Mouse (Mus musculus) liver, postnatal 0 days (tissue): ENCODE measurements around the gene Csnk2a2. TPM values are rescaled to one million over a fixed set of nuclear protein-coding genes. Genes with fewer than 3 reads are reported as not detected.

Experiments used
- ATAC-seq: fragments of 200-750 bp; cut with Nextera tagmentation; 2 replicates; pipeline ENCODE4 v1.8.0; 2017; ENCODE audit warnings: mild to moderate bottlenecking, moderate library complexity
- DNase-seq: peaks from one replicate; pipeline ENCODE4 v3.0.0-alpha.2; 2016
- H3K27ac ChIP-seq: fragments of 300-500 bp; sonication (generic); 2 replicates; pipeline ENCODE4 v1.5.1; 2014; ENCODE audit warnings: antibody characterized with exemption, moderate library complexity, mild to moderate bottlenecking, low read depth
- H3K27me3 ChIP-seq: fragments of 300-500 bp; sonication (generic); 2 replicates; pipeline ENCODE4 v1.6.1; 2014; ENCODE audit warnings: low read length, control low read depth, mixed read lengths; ENCODE audit not compliant: insufficient read depth
- H3K36me3 ChIP-seq: fragments of 300-500 bp; sonication (generic); replicated peaks from 2 replicates; pipeline ENCODE4 v1.6.1; 2014; ENCODE audit warnings: mild to moderate bottlenecking, control low read depth, low read length, moderate library complexity, mixed read lengths; ENCODE audit not compliant: insufficient read depth
- H3K4me1 ChIP-seq: fragments of 300-500 bp; sonication (generic); 2 replicates; pipeline ENCODE4 v1.6.1; 2014; ENCODE audit warnings: antibody characterized with exemption, mild to moderate bottlenecking, control low read depth; ENCODE audit not compliant: insufficient read depth
- H3K4me2 ChIP-seq: fragments of 300-500 bp; sonication (generic); 2 replicates; pipeline ENCODE4 v1.6.1; 2014; ENCODE audit warnings: low read depth, mild to moderate bottlenecking, low read length, moderate library complexity, mixed read lengths
- H3K4me3 ChIP-seq: fragments of 300-500 bp; sonication (generic); 2 replicates; pipeline ENCODE4 v1.5.1; 2014; ENCODE audit warnings: low read depth, low read length
- H3K9ac ChIP-seq: fragments of 300-500 bp; sonication (generic); replicated peaks from 2 replicates; pipeline ENCODE4 v1.6.1; 2014; ENCODE audit warnings: mild to moderate bottlenecking, moderate library complexity
- H3K9me3 ChIP-seq: fragments of 300-500 bp; sonication (generic); 2 replicates; pipeline ENCODE4 v1.6.1; 2016; ENCODE audit warnings: mild to moderate bottlenecking, control low read depth, low read length, mixed read lengths
- CTCF ChIP-seq: sonication (generic); IDR thresholded peaks from 2 replicates; pipeline ENCODE4 v1.5.1; 2016; ENCODE audit warnings: antibody characterized with exemption, low read depth
- EP300 ChIP-seq: IDR thresholded peaks from 2 replicates; pipeline ENCODE4 v1.6.1; 2016; ENCODE audit warnings: antibody characterized with exemption, low read depth, mild to moderate bottlenecking
- WGBS: fragments of 180-500 bp; shearing (Covaris S2); extraction: QIAGEN DNeasy Blood & Tissue Kit; methylation state at CpG from one replicate; pipeline ENCODE4 v1.1.7; 2014; ENCODE audit not compliant: insufficient replicate concordance; 5-methylcytosine and 5-hydroxymethylcytosine counted together
- polyA plus RNA-seq: library from polyadenylated mRNA; unstranded; fragments of >200 nt; fragmentation: Nextera tagmentation; extraction: Ambion mirVana; gene quantifications from 2 replicates; pipeline ENCODE4 v1.2.1, GENCODE M21; 2015

The Csnk2a2 gene
- 3.8 and 4.7 TPM in 2 replicates for polyA plus RNA-seq

DNA sequence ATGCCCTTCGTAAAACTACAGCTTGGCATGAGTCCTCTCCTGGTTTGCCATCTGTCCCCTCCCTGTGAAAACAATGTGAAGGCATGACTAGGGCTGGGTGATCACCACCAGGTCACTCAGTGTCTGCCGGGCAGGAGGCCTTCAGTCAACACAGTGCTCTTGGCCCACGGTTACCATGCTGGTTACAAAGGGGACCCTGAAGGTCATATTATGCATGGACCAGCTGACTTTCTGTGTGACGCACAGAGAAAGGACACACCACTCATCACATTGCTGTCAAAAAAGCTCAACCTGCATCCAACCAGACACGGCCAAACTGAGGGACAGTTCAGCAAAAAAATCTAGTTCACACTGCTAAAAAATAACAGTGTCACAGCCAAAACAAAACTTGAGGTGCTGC is at the start of gene Csnk2a2:
Csnk2a2 (minus strand) TSS at position 34 of the 400 bp plus-strand sequence.
- no peaks in the 10 kb centered on the region for H3K9me3 ChIP-seq
- 77% methylated on average over 5 of the region's 5 CpGs for WGBS
- H3K9ac ChIP-seq: peak within 1 kb of the TSS; percentile 99
- TF ChIP-seq CTCF: no peak
- no peak for TF ChIP-seq EP300
- H3K36me3 ChIP-seq: peaks cover 13% of the 10 kb centered on the region
- no peaks in the 10 kb centered on the region for H3K27me3 ChIP-seq
- peak within 1 kb of the TSS; percentile 91 for H3K4me3 ChIP-seq
- H3K27ac ChIP-seq: no peak within 1 kb of the TSS
- ATAC-seq (no peak), DNase-seq (no peak)
- H3K4me2 ChIP-seq: peak within 1 kb of the TSS; percentile 73
- H3K4me1 ChIP-seq: peaks cover 12% of the 10 kb centered on the region

DNA sequence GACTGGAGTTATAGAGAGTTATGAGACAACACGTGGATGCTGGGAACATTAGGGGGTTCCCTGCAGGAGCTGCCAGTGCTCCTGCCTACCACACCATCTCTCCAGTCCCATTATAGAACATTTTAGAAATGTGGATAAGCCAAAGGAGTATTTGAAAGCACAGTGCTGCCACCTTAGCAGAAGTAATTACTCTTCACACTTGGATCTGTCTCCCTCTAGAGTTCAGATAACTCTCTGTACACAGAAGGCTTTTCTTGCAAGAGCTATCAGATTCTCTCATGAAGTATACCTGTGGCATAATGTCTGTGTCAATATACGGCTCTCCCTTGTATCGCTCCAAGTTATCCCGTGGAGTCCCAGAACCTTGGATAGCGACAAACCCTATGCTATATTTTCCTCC is 49.6 kb upstream of the Csnk2a2 start:
- no peaks in the 10 kb centered on the region for H3K36me3 ChIP-seq
- no peak for DNase-seq
- no peaks in the 10 kb centered on the region for H3K27me3 ChIP-seq
- no peaks in the 10 kb centered on the region for H3K9me3 ChIP-seq
- no peak for ATAC-seq
- 79% methylated on average over 5 of the region's 5 CpGs for WGBS
- no peak overlapping the region for H3K4me3 ChIP-seq
- H3K9ac ChIP-seq: no peak overlapping the region
- H3K27ac ChIP-seq: no peak overlapping the region
- no peaks in the 10 kb centered on the region for H3K4me1 ChIP-seq
- no peak overlapping the region for H3K4me2 ChIP-seq
- TF ChIP-seq EP300 (no peak), CTCF (no peak)

DNA sequence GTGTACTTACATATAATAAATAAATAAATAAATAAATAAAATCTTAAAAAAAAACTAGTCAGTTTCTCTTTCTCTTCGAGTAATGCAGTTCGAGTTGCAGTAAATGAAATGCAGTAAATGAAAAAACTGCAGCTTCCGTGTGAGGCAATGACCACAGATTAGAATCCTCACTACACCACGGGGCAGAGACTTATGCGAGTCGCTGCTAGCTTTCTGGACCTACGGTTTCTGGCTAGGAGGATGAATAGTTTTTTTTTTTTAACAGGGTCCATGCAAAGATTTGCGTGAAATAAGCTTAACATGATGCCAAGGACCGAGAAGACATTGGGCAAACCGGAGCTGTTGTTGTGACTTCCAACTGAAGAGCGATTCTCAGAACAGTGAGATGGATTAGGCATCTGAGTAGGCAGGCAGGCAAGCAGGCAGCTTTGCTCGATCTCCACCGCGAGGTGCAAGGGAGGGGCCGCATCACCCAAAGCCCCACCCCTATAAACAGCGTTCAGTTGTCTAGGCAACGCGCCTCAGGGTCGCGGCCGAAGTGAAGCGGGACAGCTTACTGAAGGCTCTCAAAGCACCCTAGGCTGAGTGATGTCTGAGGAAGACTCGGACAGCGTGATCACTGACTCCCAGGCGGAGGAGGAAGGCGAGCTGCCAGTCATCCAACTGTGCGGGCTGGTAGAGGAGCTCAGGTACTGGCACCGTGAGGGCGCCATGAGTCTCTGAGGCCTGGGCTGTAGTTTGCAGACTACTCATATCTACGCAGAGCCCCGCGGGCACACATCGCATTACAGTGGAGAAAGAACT is 43.9 kb upstream of the Csnk2a2 start, which contains the start of gene Ccdc113:
Ccdc113 (plus strand) TSS at position 502 of the 804 bp plus-strand sequence.
- Histone ChIP-seq H3K4me2 (peak within 1 kb of the TSS; percentile 69), H3K9me3 (no peaks in the 10 kb centered on the region), H3K36me3 (no peaks in the 10 kb centered on the region), H3K4me1 (peaks cover 5% of the 10 kb centered on the region), H3K27me3 (no peaks in the 10 kb centered on the region), H3K9ac (peak within 1 kb of the TSS; percentile 48), H3K27ac (no peak within 1 kb of the TSS), H3K4me3 (peak within 1 kb of the TSS; percentile 35)
- TF ChIP-seq EP300: no peak
- TF ChIP-seq CTCF: no peak
- 8% methylated on average over 33 of the region's 33 CpGs for WGBS
- ATAC-seq (peak; percentile 54; the same call in 1 of the 2 replicates), DNase-seq (peak; percentile 38)

DNA sequence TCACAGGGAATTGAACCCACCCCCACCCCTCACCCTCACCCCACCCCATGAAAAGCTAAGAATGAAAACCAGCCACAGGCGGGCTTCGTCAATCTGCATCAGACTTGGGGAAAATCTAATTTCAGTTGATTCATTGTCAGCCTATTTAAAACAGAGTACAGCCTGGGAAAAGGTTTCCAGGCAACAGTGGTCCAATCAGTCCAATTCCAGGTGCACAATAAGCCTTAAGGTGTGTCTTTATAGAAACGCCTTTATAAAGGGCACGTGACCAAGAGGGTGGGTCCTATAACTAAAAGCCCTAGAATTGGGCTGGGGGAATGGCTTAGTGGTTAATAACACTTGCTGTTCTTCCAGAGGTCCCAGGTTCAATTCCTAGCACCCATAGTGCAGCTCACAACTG is 42.4 kb upstream of the Csnk2a2 start:
- DNase-seq: no peak
- H3K27ac ChIP-seq: no peak overlapping the region
- WGBS: 65% methylated on average over 4 of the region's 4 CpGs

DNA sequence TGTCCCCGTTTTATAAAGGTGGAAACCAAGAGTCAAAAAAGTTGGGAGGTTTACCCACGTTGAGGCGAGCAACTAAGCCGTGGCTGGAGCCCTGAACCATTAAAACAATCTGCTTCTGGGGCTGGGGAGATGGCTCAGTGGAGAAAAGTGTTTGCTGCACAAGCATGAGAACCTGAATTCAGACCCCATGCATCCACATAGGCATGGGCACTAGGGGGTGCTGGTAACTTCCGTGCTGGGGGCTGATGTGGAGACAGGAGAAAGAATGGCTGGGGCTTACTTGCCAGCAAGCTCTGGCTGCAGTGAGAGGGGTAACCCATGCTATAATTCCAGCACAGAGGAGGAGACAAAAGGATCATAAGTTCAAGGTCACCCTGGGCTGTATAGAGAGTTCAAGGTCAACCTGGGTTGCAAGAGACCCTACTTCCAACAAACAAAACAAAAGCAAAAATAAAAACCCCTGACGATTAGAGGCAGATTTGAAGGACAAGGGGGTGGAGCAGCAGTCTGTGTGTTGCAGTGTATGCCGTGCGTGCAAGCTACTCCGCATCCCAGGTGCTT is 39.0 kb upstream of the Csnk2a2 start:
- TF ChIP-seq CTCF: peak; percentile 19
- no peak for TF ChIP-seq EP300
- 56% methylated on average over 9 of the region's 9 CpGs for WGBS

More for the DNA sequence above, 42.4 kb upstream of the Csnk2a2 start:
- Histone ChIP-seq H3K36me3 (no peaks in the 10 kb centered on the region), H3K4me2 (no peak overlapping the region), H3K27me3 (no peaks in the 10 kb centered on the region), H3K9me3 (no peaks in the 10 kb centered on the region), H3K4me1 (peaks cover 5% of the 10 kb centered on the region), H3K4me3 (no peak overlapping the region), H3K9ac (no peak overlapping the region)
- no peak for ATAC-seq
- TF ChIP-seq CTCF: no peak
- TF ChIP-seq EP300: no peak

DNA sequence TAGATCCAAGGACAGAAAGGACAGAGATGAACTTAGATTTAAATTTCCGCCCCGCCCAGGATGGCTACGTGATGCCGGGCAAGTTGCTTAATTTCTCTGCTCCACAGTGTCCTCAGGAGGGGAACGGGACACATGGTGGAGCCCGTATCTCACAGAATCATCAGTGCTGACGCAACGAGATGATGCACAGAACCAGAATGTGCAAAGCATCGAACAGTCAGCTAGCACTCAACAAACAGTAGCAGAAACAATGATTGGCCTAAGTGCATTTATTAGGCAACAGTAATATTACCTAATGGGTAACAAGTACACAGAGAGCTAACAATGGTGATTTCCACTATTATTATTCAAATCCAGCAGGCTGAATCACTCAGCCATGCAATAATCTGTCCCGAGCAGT is 38.4 kb upstream of the Csnk2a2 start:
- Histone ChIP-seq H3K4me2 (no peak overlapping the region), H3K4me1 (no peaks in the 10 kb centered on the region), H3K27me3 (no peaks in the 10 kb centered on the region), H3K27ac (no peak overlapping the region), H3K36me3 (no peaks in the 10 kb centered on the region), H3K9me3 (no peaks in the 10 kb centered on the region), H3K9ac (no peak overlapping the region), H3K4me3 (no peak overlapping the region)
- no peak for DNase-seq
- WGBS: 86% methylated on average over 10 of the region's 10 CpGs
- TF ChIP-seq CTCF (no peak), EP300 (no peak)
- no peak for ATAC-seq

More for the DNA sequence above, 39.0 kb upstream of the Csnk2a2 start:
- peaks cover 3% of the 10 kb centered on the region for H3K4me1 ChIP-seq
- no peak overlapping the region for H3K27ac ChIP-seq
- H3K9me3 ChIP-seq: no peaks in the 10 kb centered on the region
- H3K4me2 ChIP-seq: no peak overlapping the region
- H3K4me3 ChIP-seq: no peak overlapping the region
- H3K9ac ChIP-seq: no peak overlapping the region
- H3K27me3 ChIP-seq: no peaks in the 10 kb centered on the region
- no peak for DNase-seq
- H3K36me3 ChIP-seq: no peaks in the 10 kb centered on the region
- no peak for ATAC-seq
